Mouse (Mus musculus) erythroblast, embryonic 14.5 days (primary cell): ENCODE results near the gene Trex1. TPM values are rescaled to one million over a fixed set of nuclear protein-coding genes. Genes with fewer than 3 reads are reported as not detected.

ENCODE experiments used
- H3K27me3 ChIP-seq: 2 replicates; pipeline ENCODE4 v1.6.1; 2012; ENCODE audit warnings: inconsistent platforms; ENCODE audit not compliant: control insufficient read depth
- H3K36me3 ChIP-seq: 2 replicates; pipeline ENCODE4 v1.6.1; 2012; ENCODE audit warnings: mild to moderate bottlenecking, inconsistent platforms; ENCODE audit not compliant: control insufficient read depth
- H3K4me1 ChIP-seq: 2 replicates; pipeline ENCODE4 v1.6.1; 2012; ENCODE audit warnings: inconsistent platforms; ENCODE audit not compliant: control insufficient read depth
- H3K4me3 ChIP-seq: replicated peaks from 2 replicates; pipeline ENCODE3; 2012; ENCODE audit warnings: moderate library complexity, mild to moderate bottlenecking, inconsistent platforms
- H3K9me3 ChIP-seq: 2 replicates; pipeline ENCODE4 v1.6.1; 2012; ENCODE audit warnings: low read length, inconsistent platforms, mixed read lengths; ENCODE audit not compliant: control insufficient read depth
- GATA1 ChIP-seq: IDR thresholded peaks from 2 replicates; pipeline ENCODE4 v1.6.1; 2012; ENCODE audit warnings: low read length, inconsistent platforms, mixed read lengths
- TAL1 ChIP-seq: IDR thresholded peaks from 3 replicates; pipeline ENCODE4 v1.6.1; 2012; ENCODE audit warnings: low read length, inconsistent platforms, mixed read lengths
- polyA plus RNA-seq: library from polyadenylated mRNA; stranded (reverse); fragments of >175 nt; gene quantifications from 2 replicates; pipeline ENCODE4 v1.2.3, GENCODE M21; 2012

The Trex1 gene
- polyA plus RNA-seq, 1 experiment: 0.74 TPM

- no peaks in the 10 kb centered on the region for H3K9me3 ChIP-seq
- H3K4me1 ChIP-seq: peaks cover 9% of the 10 kb centered on the region
- no peak overlapping the region for H3K4me3 ChIP-seq
- no peaks in the 10 kb centered on the region for H3K36me3 ChIP-seq
- no peaks in the 10 kb centered on the region for H3K27me3 ChIP-seq
- TF ChIP-seq TAL1 (no peak), GATA1 (no peak)
Observed at GRCm38 (mm10) chr9:109046306-109046705, 13.2 kb downstream of the Trex1 start.

DNA sequence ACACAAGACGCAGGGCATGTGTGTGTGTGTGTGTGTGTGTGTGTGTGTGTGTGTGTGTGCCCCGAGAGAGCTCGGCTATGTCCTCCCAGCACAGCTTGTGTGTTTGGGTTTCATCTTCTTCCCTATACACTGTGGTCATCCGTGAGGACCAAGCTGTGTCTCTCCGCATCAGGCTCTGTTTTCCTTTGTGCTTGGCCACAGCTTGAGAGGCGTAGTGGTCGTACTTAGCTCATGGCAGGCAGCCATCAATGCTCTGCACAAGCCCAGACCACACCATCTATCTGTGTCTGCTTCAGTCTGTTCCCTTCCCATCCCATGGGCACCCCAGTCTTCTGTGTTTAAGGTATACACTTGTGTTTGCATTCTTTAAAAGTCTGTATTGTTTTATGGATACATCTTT is 18.2 kb downstream of the Trex1 start:
- Histone ChIP-seq H3K4me1 (peaks cover 15% of the 10 kb centered on the region), H3K36me3 (no peaks in the 10 kb centered on the region), H3K27me3 (peaks cover 22% of the 10 kb centered on the region), H3K4me3 (no peak overlapping the region), H3K9me3 (no peaks in the 10 kb centered on the region)
- no peak for TF ChIP-seq TAL1

DNA sequence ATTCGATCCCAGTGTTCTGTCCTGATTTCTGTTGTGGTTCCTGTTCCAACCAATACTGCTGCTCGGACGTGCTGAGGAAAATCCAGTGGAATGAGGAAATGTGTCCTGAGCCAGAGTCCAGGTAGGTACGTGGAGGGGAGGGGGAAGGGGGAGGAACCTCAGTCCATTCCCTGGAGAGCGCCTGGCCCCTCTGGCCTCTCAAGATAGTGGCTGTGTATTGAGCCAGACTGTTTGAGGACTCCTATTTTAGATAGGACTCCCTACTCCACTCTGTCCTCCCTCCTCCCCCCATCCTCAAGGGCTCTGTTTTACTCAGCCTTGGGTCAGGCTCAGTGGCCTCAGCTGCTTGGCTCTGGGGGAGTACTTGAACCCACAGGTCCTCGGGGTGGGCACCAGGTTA is 18.6 kb downstream of the Trex1 start:
- H3K27me3 ChIP-seq: peaks cover 22% of the 10 kb centered on the region
- no peak overlapping the region for H3K4me3 ChIP-seq
- peaks cover 14% of the 10 kb centered on the region for H3K4me1 ChIP-seq
- no peaks in the 10 kb centered on the region for H3K9me3 ChIP-seq
- no peaks in the 10 kb centered on the region for H3K36me3 ChIP-seq
- TF ChIP-seq TAL1 (no peak), GATA1 (no peak)

GRCm38 (mm10) chr9:109040216-109040615 is 19.3 kb downstream of the Trex1 start:
- H3K9me3 ChIP-seq: no peaks in the 10 kb centered on the region
- H3K4me1 ChIP-seq: peaks cover 14% of the 10 kb centered on the region
- TF ChIP-seq TAL1 (no peak), GATA1 (no peak)
- no peaks in the 10 kb centered on the region for H3K36me3 ChIP-seq
- H3K27me3 ChIP-seq: peaks cover 22% of the 10 kb centered on the region
- no peak overlapping the region for H3K4me3 ChIP-seq

- peaks cover 22% of the 10 kb centered on the region for H3K27me3 ChIP-seq
- no peaks in the 10 kb centered on the region for H3K36me3 ChIP-seq
- H3K4me3 ChIP-seq: no peak overlapping the region
- H3K9me3 ChIP-seq: no peaks in the 10 kb centered on the region
- no peak for TF ChIP-seq TAL1
- no peak for TF ChIP-seq GATA1
- H3K4me1 ChIP-seq: peaks cover 14% of the 10 kb centered on the region
Observed at GRCm38 (mm10) chr9:109039681-109040080, 19.9 kb downstream of the Trex1 start.

GRCm38 (mm10) chr9:109038901-109039364 is 20.6 kb downstream of the Trex1 start:
- TF ChIP-seq TAL1: no peak
- TF ChIP-seq GATA1: no peak
- Histone ChIP-seq H3K4me1 (peaks cover 14% of the 10 kb centered on the region), H3K27me3 (peaks cover 22% of the 10 kb centered on the region), H3K36me3 (no peaks in the 10 kb centered on the region), H3K9me3 (no peaks in the 10 kb centered on the region), H3K4me3 (peak overlapping the region; percentile 59)

DNA sequence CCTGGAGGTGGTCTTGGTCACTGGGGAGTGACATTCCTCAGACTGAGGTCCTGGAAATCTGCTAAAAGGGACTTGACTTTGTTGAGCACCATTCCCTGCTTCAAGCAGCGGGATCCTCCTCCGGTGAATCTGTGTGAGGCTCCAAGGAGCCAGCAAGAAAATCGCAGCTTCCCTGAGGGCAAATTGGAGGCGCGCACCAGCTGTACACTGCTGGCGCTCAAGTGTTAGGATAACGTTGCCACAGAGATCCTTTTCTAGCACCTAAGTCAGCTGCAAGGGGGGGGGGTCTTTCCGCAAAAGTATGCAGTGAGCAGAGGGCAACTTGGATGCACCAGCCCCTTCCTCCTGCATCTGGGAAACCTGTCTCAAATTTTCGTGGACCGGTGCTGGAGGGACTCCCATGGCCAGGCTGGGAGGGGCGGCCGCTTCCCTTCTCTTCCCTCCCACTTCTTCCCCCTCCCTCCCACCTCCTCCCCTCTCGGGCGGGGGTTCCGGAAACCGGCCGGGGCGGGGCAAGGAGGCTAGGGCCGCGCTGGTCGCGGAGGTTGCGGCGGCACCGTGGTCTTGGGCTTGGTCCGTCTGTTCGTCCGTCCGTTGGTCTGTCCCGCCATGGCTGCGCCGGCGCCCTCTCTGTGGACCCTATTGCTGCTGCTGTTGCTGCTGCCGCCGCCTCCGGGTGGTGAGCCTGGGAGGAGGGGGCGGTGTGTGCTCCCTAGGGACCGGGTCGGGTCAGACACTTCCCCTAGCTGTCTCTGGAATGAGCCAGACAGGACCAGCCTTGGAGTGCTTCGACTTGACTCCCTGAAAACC is 21.2 kb downstream of the Trex1 start, which contains the start of gene Shisa5:
Shisa5 (plus strand) TSS at position 480 of the 810 bp plus-strand sequence.
- peaks cover 14% of the 10 kb centered on the region for H3K4me1 ChIP-seq
- no peaks in the 10 kb centered on the region for H3K9me3 ChIP-seq
- peak within 1 kb of the TSS; percentile 59 for H3K4me3 ChIP-seq
- H3K27me3 ChIP-seq: peaks cover 22% of the 10 kb centered on the region
- TF ChIP-seq GATA1 (no peak), TAL1 (no peak)
- no peaks in the 10 kb centered on the region for H3K36me3 ChIP-seq

DNA sequence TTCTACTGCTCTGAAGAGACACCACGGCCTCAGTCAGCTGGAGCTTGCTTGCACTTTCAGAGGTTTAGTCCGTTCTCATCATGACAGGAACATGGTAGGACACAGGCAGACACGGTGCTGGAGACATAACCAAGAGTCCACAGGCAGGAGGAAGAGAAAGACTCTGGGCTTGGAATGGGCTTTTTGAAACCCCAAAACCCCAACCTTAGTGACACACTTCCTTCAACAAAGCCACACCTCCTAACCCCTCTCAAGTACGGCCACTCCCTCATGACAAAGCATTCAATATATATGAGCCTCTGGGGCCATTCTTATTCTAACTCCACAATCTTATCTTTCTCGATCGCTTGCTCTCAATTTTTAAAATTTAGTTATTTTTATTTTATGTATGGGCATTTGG is 27.1 kb downstream of the Trex1 start:
- Histone ChIP-seq H3K36me3 (no peaks in the 10 kb centered on the region), H3K4me1 (peaks cover 16% of the 10 kb centered on the region), H3K9me3 (no peaks in the 10 kb centered on the region), H3K4me3 (no peak overlapping the region), H3K27me3 (no peaks in the 10 kb centered on the region)
- TF ChIP-seq GATA1: no peak
- no peak for TF ChIP-seq TAL1

DNA sequence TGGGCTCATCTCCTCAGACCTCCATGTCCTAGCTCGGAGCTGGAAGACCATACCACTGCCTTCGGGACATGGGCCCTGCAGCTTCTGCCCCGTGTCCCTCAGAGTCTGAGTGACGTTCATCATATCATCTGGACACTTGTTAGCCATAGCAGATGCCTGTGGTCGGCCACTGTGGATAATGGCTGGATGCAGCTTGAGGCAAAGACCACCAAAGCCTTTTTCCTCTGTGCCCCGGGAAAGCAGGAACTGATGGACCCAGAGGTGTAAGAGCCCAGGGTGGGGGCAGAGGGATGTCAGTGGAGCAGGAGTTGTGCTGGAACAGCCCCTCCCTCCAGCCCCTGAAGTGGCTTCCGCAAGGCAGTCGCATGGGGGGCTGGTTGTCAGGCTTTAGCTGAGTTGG is 27.8 kb downstream of the Trex1 start:
- Histone ChIP-seq H3K36me3 (no peaks in the 10 kb centered on the region), H3K4me1 (peaks cover 16% of the 10 kb centered on the region)
- TF ChIP-seq TAL1: no peak
- no peak for TF ChIP-seq GATA1

GRCm38 (mm10) chr9:109031001-109031400 is 28.5 kb downstream of the Trex1 start:
- peaks cover 16% of the 10 kb centered on the region for H3K4me1 ChIP-seq
- TF ChIP-seq GATA1 (no peak), TAL1 (no peak)
- H3K36me3 ChIP-seq: no peaks in the 10 kb centered on the region
- no peaks in the 10 kb centered on the region for H3K27me3 ChIP-seq
- no peak overlapping the region for H3K4me3 ChIP-seq
- no peaks in the 10 kb centered on the region for H3K9me3 ChIP-seq

More for the DNA sequence above, 27.8 kb downstream of the Trex1 start:
- Histone ChIP-seq H3K9me3 (no peaks in the 10 kb centered on the region), H3K4me3 (no peak overlapping the region), H3K27me3 (no peaks in the 10 kb centered on the region)
